ENCODE assay signal across 14 mouse cellular contexts in the genomic region with DNA sequence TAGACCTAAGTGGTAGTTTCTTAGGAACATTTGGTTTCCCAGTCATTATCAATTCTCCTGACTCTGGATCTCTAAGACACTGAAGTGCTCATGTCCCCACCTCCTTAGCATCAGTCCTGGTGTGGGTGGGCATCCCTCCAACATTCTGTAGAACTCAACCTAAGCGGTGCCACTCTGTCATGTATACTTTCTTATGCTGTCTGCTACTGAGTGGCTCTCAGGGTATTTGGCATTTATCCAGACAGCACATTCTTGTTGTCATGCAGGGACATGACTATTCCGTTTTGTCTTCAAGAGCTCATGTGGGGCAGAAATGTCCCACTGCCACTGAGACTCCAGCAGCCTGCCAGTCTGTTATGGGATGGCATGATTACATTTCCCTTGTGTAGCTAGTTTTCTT. TPM values are rescaled to one million over a fixed set of nuclear protein-coding genes. Genes with fewer than 3 reads are reported as not detected.
DNase-seq lines count a peak whose midpoint lies in the region; ATAC-seq lines count a peak whose summit lies in the region.
"Had no signal": no experiment of that assay in that cellular context is flagged by ENCODE, and none has a peak within 500 bp of the region (broad histone marks: within the 10 kb centered on the region; RNA-seq: fewer than 3 reads in every experiment).

No protein-coding gene starts in this region.

- H3K9me3 ChIP-seq in heart, embryonic 14.5 days (ENCODE audit: control insufficient read depth, low read length), result no peaks in the 10 kb centered on the region
- peaks cover 2% of the 10 kb centered on the region; the same call in 1 of the 2 replicates for H3K9me3 ChIP-seq in lung, embryonic 16.5 days (ENCODE audit: control insufficient read depth, low read length)
- no peaks in the 10 kb centered on the region; the same call in 1 of the 2 replicates for H3K9me3 ChIP-seq in forebrain, embryonic 16.5 days (ENCODE audit: control insufficient read depth, low read length)
- H3K9me3 ChIP-seq in neural tube, embryonic 15.5 days (replicated peaks), result no peaks in the 10 kb centered on the region
- H3K9me3 ChIP-seq: liver, embryonic 15.5 days had no signal

- WGBS in heart, embryonic 14.5 days, result 21% methylated on average over 2 of the region's 2 CpGs
- 28% methylated on average over 2 of the region's 2 CpGs for WGBS in lung, embryonic 16.5 days
- 20% methylated on average over 2 of the region's 2 CpGs for WGBS in forebrain, embryonic 16.5 days
- WGBS in neural tube, embryonic 15.5 days, result 43% methylated on average over 2 of the region's 2 CpGs

- no peak overlapping the region for H3K4me2 ChIP-seq in heart, embryonic 14.5 days (ENCODE audit: low read length)
- H3K4me2 ChIP-seq in lung, embryonic 16.5 days (ENCODE audit: low read depth, low read length), result no peak overlapping the region
- no peak overlapping the region for H3K4me2 ChIP-seq in forebrain, embryonic 16.5 days (ENCODE audit: low read length)
- no peak overlapping the region for H3K4me2 ChIP-seq in neural tube, embryonic 15.5 days
- H3K4me2 ChIP-seq: liver, embryonic 15.5 days had no signal

- ATAC-seq in heart, embryonic 14.5 days (ENCODE audit: insufficient number of reproducible peaks, insufficient read depth, low FRiP score, low read depth), result peak; percentile 60; the same call in 1 of the 2 replicates
- ATAC-seq in lung, embryonic 16.5 days (ENCODE audit: low read depth), result 0 out of 2 replicates have a peak, but pooled peaks have one; percentile 14
- peak; percentile 51; the same call in 1 of the 2 replicates for ATAC-seq in forebrain, embryonic 16.5 days
- peak; percentile 55; the same call in 1 of the 2 replicates for ATAC-seq in neural tube, embryonic 15.5 days (ENCODE audit: low FRiP score)
- no peak for ATAC-seq in monocyte, adult 5-6 weeks (replicated peaks; ENCODE audit: insufficient number of reproducible peaks, low FRiP score, low TSS enrichment, poor library complexity, severe bottlenecking)
- ATAC-seq: intestine, postnatal 0 days had no signal

- peaks cover 67% of the 10 kb centered on the region for H3K36me3 ChIP-seq in heart, embryonic 14.5 days (ENCODE audit: control insufficient read depth, insufficient read depth, low read length)
- peaks cover 23% of the 10 kb centered on the region for H3K36me3 ChIP-seq in lung, embryonic 16.5 days (ENCODE audit: control insufficient read depth, insufficient read depth, low read length)
- peaks cover 16% of the 10 kb centered on the region for H3K36me3 ChIP-seq in forebrain, embryonic 16.5 days (ENCODE audit: control insufficient read depth, insufficient read depth)
- peaks cover 56% of the 10 kb centered on the region for H3K36me3 ChIP-seq in neural tube, embryonic 15.5 days

- H3K4me3 ChIP-seq in heart, embryonic 14.5 days (ENCODE audit: control insufficient read depth in 1 of 2, insufficient read depth in 1 of 2, low read depth in 1 of 2, low read length in 2 of 2), result no peak overlapping the region
- no peak overlapping the region for H3K4me3 ChIP-seq in lung, embryonic 16.5 days (ENCODE audit: low read length)
- no peak overlapping the region for H3K4me3 ChIP-seq in forebrain, embryonic 16.5 days (replicated peaks; ENCODE audit: low read length)
- no peak overlapping the region for H3K4me3 ChIP-seq in neural tube, embryonic 15.5 days (replicated peaks)
- H3K4me3 ChIP-seq: liver, embryonic 15.5 days had no signal

- 0 out of 4 replicates have a peak overlapping the region, but pooled peaks of 1 of the 2 experiments have one; percentile 19 for H3K27ac ChIP-seq in heart, embryonic 14.5 days (replicated peaks in 1 of 2; ENCODE audit: control insufficient read depth in 1 of 2, insufficient read depth in 1 of 2, low read depth in 2 of 2, low read length in 2 of 2)
- H3K27ac ChIP-seq in lung, embryonic 16.5 days (ENCODE audit: low read length), result no peak overlapping the region
- H3K27ac ChIP-seq in forebrain, embryonic 16.5 days (ENCODE audit: low read length), result no peak overlapping the region
- H3K27ac ChIP-seq in neural tube, embryonic 15.5 days (replicated peaks), result no peak overlapping the region
- H3K27ac ChIP-seq: liver, embryonic 15.5 days had no signal

- no peaks in the 10 kb centered on the region for H3K27me3 ChIP-seq in heart, embryonic 14.5 days (ENCODE audit: control insufficient read depth, insufficient read depth, low read length)
- H3K27me3 ChIP-seq in lung, embryonic 16.5 days (ENCODE audit: control insufficient read depth, insufficient read depth, low read depth, low read length), result no peaks in the 10 kb centered on the region
- H3K27me3 ChIP-seq in forebrain, embryonic 16.5 days (replicated peaks; ENCODE audit: control insufficient read depth, insufficient read depth, low read length), result no peaks in the 10 kb centered on the region
- H3K27me3 ChIP-seq in neural tube, embryonic 15.5 days (replicated peaks), result no peaks in the 10 kb centered on the region
- H3K27me3 ChIP-seq: CH12.LX; liver, embryonic 15.5 days had no signal

- no peak for DNase-seq in heart, adult 8-10 months (ENCODE audit: low spot score)
- DNase-seq in lung, postnatal 36 days, result no peak
- DNase-seq: cerebellum, adult 11 months; kidney, postnatal 25 days; right cerebral cortex, postnatal 4 days; thymus, adult 2 months had no signal

- no peak overlapping the region for H3K9ac ChIP-seq in heart, embryonic 14.5 days (ENCODE audit: low read length)
- no peak overlapping the region for H3K9ac ChIP-seq in lung, embryonic 16.5 days (ENCODE audit: low read length)
- H3K9ac ChIP-seq in forebrain, embryonic 16.5 days (replicated peaks; ENCODE audit: low read depth, low read length), result no peak overlapping the region
- no peak overlapping the region for H3K9ac ChIP-seq in neural tube, embryonic 15.5 days (replicated peaks)
- H3K9ac ChIP-seq: liver, embryonic 15.5 days had no signal

- H3K4me1 ChIP-seq in heart, embryonic 14.5 days (ENCODE audit: control insufficient read depth in 2 of 2, insufficient read depth in 2 of 2, low read length in 2 of 2), result peaks cover 2 to 21% of the 10 kb centered on the region in 2 experiments; a peak in 3 of 4 replicates
- H3K4me1 ChIP-seq in lung, embryonic 16.5 days (replicated peaks; ENCODE audit: control insufficient read depth, insufficient read depth, low read length), result no peaks in the 10 kb centered on the region
- peaks cover 4% of the 10 kb centered on the region for H3K4me1 ChIP-seq in forebrain, embryonic 16.5 days (replicated peaks; ENCODE audit: control insufficient read depth, insufficient read depth, low read length)
- no peaks in the 10 kb centered on the region for H3K4me1 ChIP-seq in neural tube, embryonic 15.5 days

RNA-seq across cellular contexts. Expression of a gene that starts 56.6 kb away (rescaled TPM):
- polyA plus RNA-seq in heart, embryonic 14.5 days (2014; fragmentation: Nextera tagmentation; extraction: Ambion mirVana), result 9.3 TPM in 2 replicates
- 1 to 10 TPM; 2.5 TPM for total RNA-seq in heart, adult 8-10 months (2022)
- 13.7 and 14.1 TPM in 2 replicates for polyA plus RNA-seq in lung, embryonic 16.5 days (2015; fragmentation: Nextera tagmentation; extraction: Ambion mirVana)
- 3.9 and 5.0 TPM in 2 replicates for polyA plus RNA-seq in forebrain, embryonic 16.5 days (2015; fragmentation: Nextera tagmentation; extraction: Ambion mirVana)
- polyA plus RNA-seq in neural tube, embryonic 15.5 days (2015; fragmentation: Nextera tagmentation; extraction: Ambion mirVana), result 4.0 and 5.7 TPM in 2 replicates
- 34.2 to 67.7 TPM (median 63.5 TPM) in 3 replicates for total RNA-seq in monocyte, adult 5-6 weeks (2017)

RNA-seq across cellular contexts. Expression of a gene that starts 58.3 kb away (rescaled TPM):
- polyA plus RNA-seq in heart, embryonic 14.5 days (2014; fragmentation: Nextera tagmentation; extraction: Ambion mirVana), result 66.0 and 70.8 TPM in 2 replicates
- total RNA-seq in heart, adult 8-10 months (2022), result 10 to 100 TPM; 18.2 to 30.9 (median 21.1) TPM
- polyA plus RNA-seq in lung, embryonic 16.5 days (2015; fragmentation: Nextera tagmentation; extraction: Ambion mirVana), result 99.7 and 101 TPM in 2 replicates
- 79.0 and 101 TPM in 2 replicates for polyA plus RNA-seq in forebrain, embryonic 16.5 days (2015; fragmentation: Nextera tagmentation; extraction: Ambion mirVana)
- 56.8 and 63.3 TPM in 2 replicates for polyA plus RNA-seq in neural tube, embryonic 15.5 days (2015; fragmentation: Nextera tagmentation; extraction: Ambion mirVana)
- total RNA-seq in monocyte, adult 5-6 weeks (2017), result 50.0 to 78.5 TPM (median 57.1 TPM) in 3 replicates
